Mouse (Mus musculus) heart, embryonic 15.5 days (tissue): ENCODE measurements around the gene Grwd1. TPM values are rescaled to one million over a fixed set of nuclear protein-coding genes. Genes with fewer than 3 reads are reported as not detected.
A peak's percentile ranks its signal among the peaks of the same experiment; 100 is the strongest.
"Not testable (repeated sequence)": the region's sequence is repeated elsewhere in the genome, so short reads cannot be mapped to it uniquely, and the experiment has no call there.

Experiments used
- ATAC-seq: fragments of 200-750 bp; cut with Nextera tagmentation; replicated peaks from 2 replicates; pipeline ENCODE4 v1.8.0; 2017; ENCODE audit warnings: low read depth, moderate TSS enrichment; ENCODE audit not compliant: insufficient number of reproducible peaks, insufficient read depth, low FRiP score
- H3K27ac ChIP-seq: fragments of 300-500 bp; sonication (generic); 2 replicates; pipeline ENCODE4 v1.5.1; 2015; ENCODE audit warnings: mild to moderate bottlenecking, inconsistent platforms
- H3K27me3 ChIP-seq: fragments of 300-500 bp; sonication (generic); 2 replicates; pipeline ENCODE4 v1.6.1; 2015; ENCODE audit warnings: inconsistent platforms
- H3K36me3 ChIP-seq: fragments of 300-500 bp; sonication (generic); 2 replicates; pipeline ENCODE4 v1.6.1; 2015; ENCODE audit warnings: mild to moderate bottlenecking, inconsistent platforms
- H3K4me1 ChIP-seq: fragments of 300-500 bp; sonication (generic); replicated peaks from 2 replicates; pipeline ENCODE4 v1.6.1; 2015; ENCODE audit warnings: inconsistent platforms
- H3K4me2 ChIP-seq: fragments of 300-500 bp; sonication (generic); 2 replicates; pipeline ENCODE4 v1.6.1; 2015; ENCODE audit warnings: inconsistent platforms, mild to moderate bottlenecking, moderate library complexity
- H3K4me3 ChIP-seq: fragments of 300-500 bp; sonication (generic); 2 replicates; pipeline ENCODE4 v1.5.1; 2015; ENCODE audit warnings: mild to moderate bottlenecking, inconsistent platforms
- H3K9ac ChIP-seq: fragments of 300-500 bp; sonication (generic); 2 replicates; pipeline ENCODE4 v1.6.1; 2015; ENCODE audit warnings: mild to moderate bottlenecking, inconsistent platforms
- H3K9me3 ChIP-seq: fragments of 300-500 bp; sonication (generic); replicated peaks from 2 replicates; pipeline ENCODE4 v1.6.1; 2016; ENCODE audit warnings: inconsistent platforms
- WGBS: fragments of 180-500 bp; shearing (Covaris S2); methylation state at CpG from one replicate; pipeline ENCODE4 v1.1.7; 2015; ENCODE audit warnings: mixed read lengths; 5-methylcytosine and 5-hydroxymethylcytosine counted together
- polyA plus RNA-seq: library from polyadenylated mRNA; unstranded; fragments of >200 nt; fragmentation: Nextera tagmentation; extraction: Ambion mirVana; gene quantifications from 2 replicates; pipeline ENCODE4 v1.2.1, GENCODE M21; 2015

The Grwd1 gene
- 29.1 and 38.8 TPM in 2 replicates for polyA plus RNA-seq

GRCm38 (mm10) chr7:45830427-45831127 is at the start of gene Grwd1:
TSS of gene Grwd1 (minus strand) at chr7:45830944.
- H3K27ac ChIP-seq, result peak within 1 kb of the TSS; percentile 66
- H3K4me2 ChIP-seq, result peak within 1 kb of the TSS; percentile 80
- H3K4me3 ChIP-seq, result peak within 1 kb of the TSS; percentile 81
- WGBS, result under 1% methylated on average over 35 of the region's 35 CpGs
- peaks cover 27% of the 10 kb centered on the region for H3K4me1 ChIP-seq
- H3K27me3 ChIP-seq, result peaks cover 44% of the 10 kb centered on the region
- peak within 1 kb of the TSS; percentile 78 for H3K9ac ChIP-seq
- ATAC-seq, result peak; percentile 71
- peaks cover 38% of the 10 kb centered on the region for H3K36me3 ChIP-seq
- no peaks in the 10 kb centered on the region for H3K9me3 ChIP-seq

- H3K4me1 ChIP-seq, result no peaks in the 10 kb centered on the region
- ATAC-seq, result no peak
- H3K9me3 ChIP-seq, result no peaks in the 10 kb centered on the region
- no peak overlapping the region for H3K4me2 ChIP-seq
- WGBS, result 98% methylated on average over 4 of the region's 4 CpGs
- H3K4me3 ChIP-seq, result no peak overlapping the region
- H3K27ac ChIP-seq, result no peak overlapping the region
- H3K27me3 ChIP-seq, result no peaks in the 10 kb centered on the region
- no peak overlapping the region for H3K9ac ChIP-seq
- peaks cover 86% of the 10 kb centered on the region for H3K36me3 ChIP-seq
These were observed 49.8 kb upstream of the Grwd1 start for GRCm38 (mm10) chr7:45880531-45880930.

GRCm38 (mm10) chr7:45878278-45878677 is 47.5 kb upstream of the Grwd1 start, which contains the start of gene Grin2d:
TSS of gene Grin2d (minus strand) at chr7:45878378.
- ATAC-seq, H3K9me3 ChIP-seq, H3K27ac ChIP-seq, H3K27me3 ChIP-seq, H3K4me2 ChIP-seq, H3K9ac ChIP-seq, H3K4me3 ChIP-seq: not testable (repeated sequence)
- Histone ChIP-seq H3K36me3 (peaks cover 83% of the 10 kb centered on the region), H3K4me1 (peaks cover 16% of the 10 kb centered on the region)
- WGBS, result 92% methylated on average over 1 of the region's 1 CpGs

- peaks cover 16% of the 10 kb centered on the region for H3K4me1 ChIP-seq
- 91% methylated on average over 7 of the region's 7 CpGs for WGBS
- no peak for ATAC-seq
- no peak overlapping the region for H3K4me3 ChIP-seq
- H3K36me3 ChIP-seq, result peaks cover 69% of the 10 kb centered on the region
- no peaks in the 10 kb centered on the region for H3K9me3 ChIP-seq
- H3K9ac ChIP-seq, result no peak overlapping the region
- peaks cover 2% of the 10 kb centered on the region; the same call in 1 of the 2 replicates for H3K27me3 ChIP-seq
- no peak overlapping the region for H3K27ac ChIP-seq
- no peak overlapping the region for H3K4me2 ChIP-seq
These were observed 46.2 kb upstream of the Grwd1 start for GRCm38 (mm10) chr7:45876895-45877294.

- 2% methylated on average over 28 of the region's 28 CpGs for WGBS
- peak; percentile 34 for ATAC-seq
- no peaks in the 10 kb centered on the region for H3K9me3 ChIP-seq
These were observed 42.6 kb upstream of the Grwd1 start for GRCm38 (mm10) chr7:45873061-45873947.

GRCm38 (mm10) chr7:45872624-45873023 is 41.9 kb upstream of the Grwd1 start, which contains the start of gene Kdelr1:
TSS of gene Kdelr1 (plus strand) at chr7:45872772.
- Histone ChIP-seq H3K9ac (peak within 1 kb of the TSS; percentile 97), H3K27me3 (peaks cover 40% of the 10 kb centered on the region), H3K4me1 (peaks cover 49% of the 10 kb centered on the region), H3K4me2 (peak within 1 kb of the TSS; percentile 69), H3K27ac (peak within 1 kb of the TSS; percentile 96), H3K4me3 (peak within 1 kb of the TSS; percentile 96), H3K36me3 (peaks cover 29% of the 10 kb centered on the region), H3K9me3 (no peaks in the 10 kb centered on the region)
- under 1% methylated on average over 18 of the region's 18 CpGs for WGBS
- ATAC-seq, result peak; percentile 74

More at GRCm38 (mm10) chr7:45873061-45873947, 42.6 kb upstream of the Grwd1 start:
- H3K4me3 ChIP-seq, result peak overlapping the region; percentile 96
- H3K27me3 ChIP-seq, result peaks cover 33% of the 10 kb centered on the region
- H3K4me2 ChIP-seq, result peak overlapping the region; percentile 69
- H3K9ac ChIP-seq, result peak overlapping the region; percentile 97
- H3K27ac ChIP-seq, result peak overlapping the region; percentile 96
- peaks cover 34% of the 10 kb centered on the region for H3K36me3 ChIP-seq
- H3K4me1 ChIP-seq, result peaks cover 43% of the 10 kb centered on the region

GRCm38 (mm10) chr7:45870282-45871058 is 39.7 kb upstream of the Grwd1 start:
- WGBS, result 4% methylated on average over 29 of the region's 30 CpGs
- no peaks in the 10 kb centered on the region for H3K9me3 ChIP-seq
- peaks cover 62% of the 10 kb centered on the region for H3K4me1 ChIP-seq
- H3K4me3 ChIP-seq, result peak overlapping the region; percentile 31
- no peak overlapping the region for H3K27ac ChIP-seq
- peaks cover 8% of the 10 kb centered on the region for H3K36me3 ChIP-seq
- H3K9ac ChIP-seq, result peak overlapping the region; percentile 33
- ATAC-seq, result no peak
- H3K27me3 ChIP-seq, result peaks cover 48% of the 10 kb centered on the region
- peak overlapping the region; percentile 61 for H3K4me2 ChIP-seq

- Histone ChIP-seq H3K27me3 (peaks cover 48% of the 10 kb centered on the region), H3K4me2 (peak overlapping the region; percentile 61), H3K9ac (peak overlapping the region; percentile 33), H3K4me1 (peaks cover 58% of the 10 kb centered on the region), H3K36me3 (peaks cover 2% of the 10 kb centered on the region), H3K27ac (no peak overlapping the region), H3K9me3 (no peaks in the 10 kb centered on the region), H3K4me3 (peak overlapping the region; percentile 31)
- WGBS, result 3% methylated on average over 14 of the region's 14 CpGs
- ATAC-seq, result no peak
These were observed 39.0 kb upstream of the Grwd1 start for GRCm38 (mm10) chr7:45869787-45870186.

- Histone ChIP-seq H3K9me3 (no peaks in the 10 kb centered on the region), H3K27ac (no peak overlapping the region), H3K27me3 (peaks cover 48% of the 10 kb centered on the region), H3K9ac (peak overlapping the region; percentile 33; the same call in 1 of the 2 replicates), H3K4me2 (peak overlapping the region; percentile 61), H3K4me1 (peaks cover 52% of the 10 kb centered on the region), H3K36me3 (no peaks in the 10 kb centered on the region), H3K4me3 (peak overlapping the region; percentile 31)
- no peak for ATAC-seq
- 10% methylated on average over 8 of the region's 8 CpGs for WGBS
These were observed 38.4 kb upstream of the Grwd1 start for GRCm38 (mm10) chr7:45869107-45869670.

- Histone ChIP-seq H3K36me3 (no peaks in the 10 kb centered on the region), H3K4me2 (no peak overlapping the region), H3K4me1 (peaks cover 46% of the 10 kb centered on the region), H3K27me3 (peaks cover 52% of the 10 kb centered on the region), H3K9me3 (no peaks in the 10 kb centered on the region), H3K9ac (no peak overlapping the region), H3K27ac (no peak overlapping the region), H3K4me3 (no peak overlapping the region)
- no peak for ATAC-seq
- WGBS, result 37% methylated on average over 2 of the region's 2 CpGs
These were observed 37.1 kb upstream of the Grwd1 start for GRCm38 (mm10) chr7:45867871-45868270.
